Mouse (Mus musculus): ENCODE measurements around the gene Tmem233. TPM values are rescaled to one million over a fixed set of nuclear protein-coding genes. Genes with fewer than 3 reads are reported as not detected.

Tmem233 gene
- polyA plus RNA-seq, 1 experiment, result not detected

DNA sequence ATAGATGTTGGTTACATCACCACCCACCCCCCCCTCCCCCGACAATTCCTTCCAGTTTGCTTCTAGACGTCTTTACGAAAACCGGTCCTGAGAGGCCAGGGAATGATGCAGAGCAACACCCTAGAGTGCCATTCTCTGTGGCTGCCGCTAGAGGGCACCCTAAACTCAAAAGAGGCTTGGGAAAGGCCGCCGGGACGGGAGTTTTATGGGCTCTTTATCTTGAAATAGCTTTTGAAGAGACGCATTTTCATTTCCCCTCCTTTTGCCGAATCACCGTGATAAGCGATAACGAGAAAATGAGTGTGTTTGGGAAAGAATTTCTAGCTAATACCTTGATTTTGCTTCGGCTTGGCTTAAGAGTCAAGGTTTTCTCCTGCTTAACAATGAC, 51.9 kb downstream of the Tmem233 start:
- no peak overlapping the region for H3K4me3 ChIP-seq (ENCODE audit: insufficient read depth, low read length)
- TF ChIP-seq CTCF (IDR thresholded peaks at IDR 0.05; ENCODE audit: extremely low read depth, insufficient read depth, low read length) (peak; percentile 81), POLR2A (IDR thresholded peaks at IDR 0.05; ENCODE audit: extremely low read depth, insufficient read depth, low read length) (no peak)
- no peak overlapping the region for H3K27ac ChIP-seq (ENCODE audit: insufficient read depth, low read length)
- no peaks in the 10 kb centered on the region for H3K4me1 ChIP-seq (ENCODE audit: control insufficient read depth, insufficient read depth, low read length)

DNA sequence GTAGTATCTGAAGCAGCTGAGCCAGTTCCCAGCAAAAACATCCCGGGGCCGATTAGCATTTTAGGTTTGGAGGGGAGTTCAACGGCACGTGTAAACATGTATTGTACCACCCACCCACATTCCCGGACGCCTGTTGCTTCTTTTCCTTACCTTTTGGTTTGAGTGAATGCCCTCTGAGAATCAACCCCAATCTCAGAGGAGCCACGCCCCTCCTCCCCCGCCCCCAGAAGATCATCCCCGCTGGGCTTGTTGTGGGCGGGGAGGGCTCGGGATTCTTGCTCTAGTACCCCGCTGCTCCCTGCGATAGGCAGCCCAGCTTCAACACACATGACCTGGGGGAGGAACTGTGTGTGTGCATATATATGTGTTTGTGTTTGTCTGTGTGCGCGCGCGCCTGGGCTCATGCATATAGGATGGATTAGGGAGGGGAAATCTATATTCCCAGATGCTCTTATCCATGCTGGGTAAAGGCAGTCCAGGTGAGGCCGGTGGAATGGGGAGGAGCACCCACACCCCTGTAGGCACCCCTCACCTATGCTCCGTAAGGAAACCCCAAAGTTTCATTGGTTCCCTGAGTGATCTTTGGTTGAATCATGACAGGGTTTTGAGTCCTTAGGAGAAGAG, 52.4 kb downstream of the Tmem233 start:
- Histone ChIP-seq H3K4me1 (ENCODE audit: control insufficient read depth, insufficient read depth, low read length) (no peaks in the 10 kb centered on the region), H3K27ac (ENCODE audit: insufficient read depth, low read length) (no peak overlapping the region), H3K4me3 (ENCODE audit: insufficient read depth, low read length) (no peak overlapping the region)
- TF ChIP-seq CTCF (IDR thresholded peaks at IDR 0.05; ENCODE audit: extremely low read depth, insufficient read depth, low read length) (no peak), POLR2A (IDR thresholded peaks at IDR 0.05; ENCODE audit: extremely low read depth, insufficient read depth, low read length) (no peak)

DNA sequence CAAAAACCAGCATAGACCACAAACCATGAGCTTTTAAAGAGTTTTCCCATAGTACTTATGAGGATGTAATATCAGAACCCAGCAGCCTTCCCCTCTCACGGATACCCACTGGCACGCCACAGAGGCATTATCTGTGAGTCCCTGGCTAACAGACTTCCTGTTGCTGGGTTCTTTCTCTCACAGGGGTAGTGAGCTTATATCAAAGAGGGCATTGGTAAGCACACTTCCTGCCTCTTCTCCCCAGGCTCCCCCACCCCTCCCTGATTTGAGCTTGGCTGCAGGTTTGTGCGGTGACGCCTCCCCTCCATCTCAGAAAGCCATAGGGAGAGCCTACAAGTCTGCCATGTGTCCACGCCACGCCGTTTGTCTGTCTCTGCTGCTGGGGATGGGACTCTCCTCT, 54.0 kb downstream of the Tmem233 start:
- H3K27ac ChIP-seq (ENCODE audit: insufficient read depth, low read length), result no peak overlapping the region
- TF ChIP-seq CTCF (IDR thresholded peaks at IDR 0.05; ENCODE audit: extremely low read depth, insufficient read depth, low read length) (no peak), POLR2A (IDR thresholded peaks at IDR 0.05; ENCODE audit: extremely low read depth, insufficient read depth, low read length) (no peak)
- no peak overlapping the region for H3K4me3 ChIP-seq (ENCODE audit: insufficient read depth, low read length)
- no peaks in the 10 kb centered on the region for H3K4me1 ChIP-seq (ENCODE audit: control insufficient read depth, insufficient read depth, low read length)

DNA sequence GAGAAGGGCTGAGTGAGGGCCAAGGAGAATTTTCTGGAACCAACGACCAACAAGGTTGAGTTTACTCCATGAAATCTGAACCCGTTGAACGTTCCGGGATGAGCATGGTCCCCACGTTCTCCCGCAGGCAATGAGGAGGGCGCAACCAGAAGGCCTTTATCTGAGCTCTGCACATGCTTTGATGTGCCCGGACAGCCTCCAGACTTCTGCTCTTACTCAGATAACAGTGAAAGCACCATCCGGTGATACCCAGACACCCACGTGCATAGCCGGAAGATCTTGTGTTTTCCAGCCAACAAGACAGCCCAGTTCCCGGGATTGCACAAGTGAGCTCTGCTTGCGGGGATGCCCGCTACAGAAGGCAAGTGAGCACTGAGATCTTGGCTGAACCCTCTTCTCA, 56.5 kb downstream of the Tmem233 start:
- no peak overlapping the region for H3K27ac ChIP-seq (ENCODE audit: insufficient read depth, low read length)
- H3K4me3 ChIP-seq (ENCODE audit: insufficient read depth, low read length), result no peak overlapping the region
- TF ChIP-seq CTCF (IDR thresholded peaks at IDR 0.05; ENCODE audit: extremely low read depth, insufficient read depth, low read length) (no peak), POLR2A (IDR thresholded peaks at IDR 0.05; ENCODE audit: extremely low read depth, insufficient read depth, low read length) (no peak)
- H3K4me1 ChIP-seq (ENCODE audit: control insufficient read depth, insufficient read depth, low read length), result no peaks in the 10 kb centered on the region

DNA sequence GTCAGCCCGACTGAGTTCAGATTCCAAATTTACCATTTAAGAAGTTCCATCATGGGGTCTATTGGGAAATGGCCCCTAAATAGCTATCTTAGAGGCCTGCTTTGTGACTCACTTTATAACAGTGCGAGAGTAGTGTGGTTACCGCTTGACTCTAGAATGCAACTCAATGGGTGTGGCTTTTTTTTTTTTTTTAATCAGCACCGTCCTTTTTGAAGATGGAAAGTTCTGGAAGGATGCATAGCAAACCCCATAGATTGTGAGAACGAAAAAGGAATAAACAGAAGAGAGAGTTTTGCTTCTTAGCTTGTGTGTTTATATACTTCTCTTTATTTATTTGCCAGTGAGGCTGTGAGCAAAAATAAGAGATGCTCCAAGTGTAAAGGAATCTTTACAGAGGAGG, 56.9 kb downstream of the Tmem233 start:
- TF ChIP-seq CTCF (IDR thresholded peaks at IDR 0.05; ENCODE audit: extremely low read depth, insufficient read depth, low read length), result no peak
- no peak for TF ChIP-seq POLR2A (IDR thresholded peaks at IDR 0.05; ENCODE audit: extremely low read depth, insufficient read depth, low read length)
- Histone ChIP-seq H3K4me1 (ENCODE audit: control insufficient read depth, insufficient read depth, low read length) (no peaks in the 10 kb centered on the region), H3K27ac (ENCODE audit: insufficient read depth, low read length) (no peak overlapping the region), H3K4me3 (ENCODE audit: insufficient read depth, low read length) (no peak overlapping the region)

DNA sequence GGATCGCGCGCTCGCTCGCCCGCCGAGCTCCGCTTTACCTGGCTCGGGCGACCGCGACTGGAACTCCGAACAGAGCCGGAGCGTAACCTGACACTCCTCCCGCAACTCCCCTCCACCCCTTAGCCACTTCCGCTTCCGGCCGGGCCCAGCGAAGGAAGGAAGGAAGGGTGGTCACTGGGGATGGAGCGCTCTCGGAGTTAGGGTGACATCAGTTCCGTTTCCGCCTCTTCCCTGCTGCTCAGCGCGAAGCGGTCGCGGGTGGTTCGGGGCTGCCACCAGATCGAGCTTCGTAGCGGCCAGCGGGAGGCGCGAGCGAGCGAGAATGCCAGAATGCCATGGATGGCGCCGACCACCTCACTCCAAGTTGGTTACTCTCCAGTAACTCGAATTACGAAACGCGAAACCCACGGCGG, 58.7 kb downstream of the Tmem233 start, which contains the start of gene Prkab1:
TSS of gene Prkab1 (minus strand) at position 182 of the 413 bp plus-strand sequence.
- Histone ChIP-seq H3K4me3 (ENCODE audit: insufficient read depth, low read length) (peak within 1 kb of the TSS; percentile 31), H3K4me1 (ENCODE audit: control insufficient read depth, insufficient read depth, low read length) (no peaks in the 10 kb centered on the region), H3K27ac (ENCODE audit: insufficient read depth, low read length) (no peak within 1 kb of the TSS)
- peak; percentile 80 for TF ChIP-seq POLR2A (IDR thresholded peaks at IDR 0.05; ENCODE audit: extremely low read depth, insufficient read depth, low read length)
- TF ChIP-seq CTCF (IDR thresholded peaks at IDR 0.05; ENCODE audit: extremely low read depth, insufficient read depth, low read length), result peak; percentile 22; the same call in 1 of the 2 replicates

DNA sequence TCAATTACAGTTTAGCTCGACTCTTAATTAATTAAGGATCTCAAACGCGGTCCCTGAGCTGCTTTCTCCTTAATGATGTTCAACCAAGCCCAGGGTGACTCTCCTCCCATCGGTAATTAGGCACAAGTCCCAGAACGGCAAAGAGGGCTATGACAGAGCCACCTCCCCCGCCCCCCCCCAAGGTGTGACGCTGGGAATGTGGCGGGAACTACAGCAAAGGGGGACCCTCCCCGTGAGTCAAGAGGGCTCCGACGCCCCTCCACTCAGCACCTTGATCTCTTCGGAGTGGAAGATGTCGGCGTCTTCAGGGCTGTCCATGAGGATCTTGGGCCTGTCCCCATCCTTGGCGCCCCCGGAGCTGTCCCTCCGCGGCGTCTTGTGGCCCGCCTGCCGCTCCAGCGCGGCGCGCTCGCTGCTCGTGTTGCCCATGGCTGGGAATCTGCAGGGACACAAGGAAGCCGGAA, 59.2 kb downstream of the Tmem233 start:
- no peaks in the 10 kb centered on the region for H3K4me1 ChIP-seq (ENCODE audit: control insufficient read depth, insufficient read depth, low read length)
- TF ChIP-seq POLR2A (IDR thresholded peaks at IDR 0.05; ENCODE audit: extremely low read depth, insufficient read depth, low read length) (no peak), CTCF (IDR thresholded peaks at IDR 0.05; ENCODE audit: extremely low read depth, insufficient read depth, low read length) (no peak)
- H3K27ac ChIP-seq (ENCODE audit: insufficient read depth, low read length), result no peak overlapping the region
- peak overlapping the region; percentile 31 for H3K4me3 ChIP-seq (ENCODE audit: insufficient read depth, low read length)

DNA sequence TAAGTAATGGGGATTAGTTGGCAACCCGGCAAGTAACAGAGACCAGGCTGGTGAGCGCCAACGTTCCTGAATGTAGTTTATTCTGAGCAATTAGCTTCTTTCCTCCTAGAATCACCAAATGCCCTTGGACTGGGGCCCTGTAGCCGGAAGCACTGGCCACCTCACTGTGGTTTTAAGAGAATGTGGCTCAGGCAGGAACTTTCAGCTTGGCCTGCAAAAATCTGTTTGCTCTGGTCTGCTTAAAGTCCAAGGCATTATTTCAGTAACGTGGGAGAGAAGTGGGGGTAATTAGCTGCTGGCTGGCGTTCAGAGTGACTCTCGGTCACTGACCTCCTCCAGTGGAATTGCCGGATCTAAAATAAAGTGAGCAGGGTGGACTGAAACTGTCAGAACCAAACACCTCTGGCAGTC, 59.8 kb downstream of the Tmem233 start:
- TF ChIP-seq CTCF (IDR thresholded peaks at IDR 0.05; ENCODE audit: extremely low read depth, insufficient read depth, low read length), result no peak
- no peak for TF ChIP-seq POLR2A (IDR thresholded peaks at IDR 0.05; ENCODE audit: extremely low read depth, insufficient read depth, low read length)
- H3K4me3 ChIP-seq (ENCODE audit: insufficient read depth, low read length), result peak overlapping the region; percentile 31
- no peak overlapping the region for H3K27ac ChIP-seq (ENCODE audit: insufficient read depth, low read length)
- H3K4me1 ChIP-seq (ENCODE audit: control insufficient read depth, insufficient read depth, low read length), result no peaks in the 10 kb centered on the region

DNA sequence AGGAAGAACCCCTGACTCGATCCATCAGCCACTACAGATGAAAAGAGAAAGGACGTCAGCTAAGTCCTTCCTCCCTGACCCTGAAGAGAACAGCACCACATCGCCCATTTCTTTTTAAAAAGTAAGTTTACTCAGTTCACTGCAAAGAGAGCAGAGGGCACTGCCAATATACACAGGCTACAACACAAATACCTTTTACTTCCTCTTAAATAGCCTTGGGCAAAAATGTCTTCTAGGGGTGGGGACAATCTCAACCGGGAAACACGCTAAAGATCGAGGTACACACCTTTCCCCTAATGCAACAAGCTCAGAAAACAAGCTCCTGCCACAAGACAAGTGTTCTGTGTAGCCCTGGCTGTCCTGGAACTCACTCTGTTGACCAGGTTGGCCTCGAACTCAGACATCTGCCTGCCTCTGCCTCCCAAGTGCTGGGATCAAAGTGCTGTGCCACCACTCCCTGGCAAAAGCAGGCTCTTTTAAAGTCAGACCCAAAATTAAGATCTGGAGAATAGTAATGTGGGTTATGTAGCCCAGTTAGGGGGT, 60.3 kb downstream of the Tmem233 start:
- H3K27ac ChIP-seq (ENCODE audit: insufficient read depth, low read length), result no peak overlapping the region
- TF ChIP-seq CTCF (IDR thresholded peaks at IDR 0.05; ENCODE audit: extremely low read depth, insufficient read depth, low read length), result no peak
- no peak for TF ChIP-seq POLR2A (IDR thresholded peaks at IDR 0.05; ENCODE audit: extremely low read depth, insufficient read depth, low read length)
- no peaks in the 10 kb centered on the region for H3K4me1 ChIP-seq (ENCODE audit: control insufficient read depth, insufficient read depth, low read length)
- H3K4me3 ChIP-seq (ENCODE audit: insufficient read depth, low read length), result no peak overlapping the region

DNA sequence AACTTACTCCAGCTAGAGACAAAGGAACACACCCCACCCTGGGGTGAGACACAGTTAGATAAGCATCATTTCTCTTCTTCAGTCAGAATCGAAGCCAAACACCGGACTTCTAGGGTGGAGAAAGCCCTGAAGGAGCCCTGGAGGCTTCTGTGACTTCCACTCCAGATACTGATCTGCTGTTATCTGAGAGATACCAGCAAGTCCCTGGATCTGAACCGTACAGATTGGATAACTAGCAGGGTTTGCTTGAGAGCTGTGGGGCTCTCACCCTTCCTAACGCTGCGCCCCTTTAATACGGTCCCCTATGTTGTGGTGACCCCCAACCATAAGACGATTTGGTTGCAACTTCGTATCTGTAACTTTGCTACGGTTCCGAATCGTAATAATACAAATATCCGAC, 60.9 kb downstream of the Tmem233 start:
- H3K4me3 ChIP-seq (ENCODE audit: insufficient read depth, low read length), result no peak overlapping the region
- H3K4me1 ChIP-seq (ENCODE audit: control insufficient read depth, insufficient read depth, low read length), result peaks cover under 1% of the 10 kb centered on the region; the same call in 1 of the 2 replicates
- H3K27ac ChIP-seq (ENCODE audit: insufficient read depth, low read length), result no peak overlapping the region
- TF ChIP-seq CTCF (IDR thresholded peaks at IDR 0.05; ENCODE audit: extremely low read depth, insufficient read depth, low read length) (no peak), POLR2A (IDR thresholded peaks at IDR 0.05; ENCODE audit: extremely low read depth, insufficient read depth, low read length) (no peak)
